Mouse (Mus musculus) kidney, embryonic 15.5 days (tissue): Measurements from ENCODE around the gene Usp28. TPM values are rescaled to one million over a fixed set of nuclear protein-coding genes. Genes with fewer than 3 reads are reported as not detected.

ENCODE experiments used
- ATAC-seq: fragments of 200-750 bp; cut with Nextera tagmentation; replicated peaks from 2 replicates; pipeline ENCODE4 v1.8.0; 2017; ENCODE audit warnings: moderate TSS enrichment; ENCODE audit not compliant: low FRiP score
- H3K27ac ChIP-seq: fragments of 300-500 bp; sonication (generic); 2 replicates; pipeline ENCODE4 v1.5.1; 2015; ENCODE audit warnings: mild to moderate bottlenecking, inconsistent platforms
- H3K27me3 ChIP-seq: fragments of 300-500 bp; sonication (generic); 2 replicates; pipeline ENCODE4 v1.6.1; 2015; ENCODE audit warnings: inconsistent platforms
- H3K36me3 ChIP-seq: fragments of 300-500 bp; sonication (generic); 2 replicates; pipeline ENCODE4 v1.6.1; 2015; ENCODE audit warnings: inconsistent platforms
- H3K4me1 ChIP-seq: fragments of 300-500 bp; sonication (generic); 2 replicates; pipeline ENCODE4 v1.6.1; 2015; ENCODE audit warnings: inconsistent platforms
- H3K4me2 ChIP-seq: fragments of 300-500 bp; sonication (generic); 2 replicates; pipeline ENCODE4 v1.6.1; 2015; ENCODE audit warnings: moderate library complexity, mild to moderate bottlenecking, inconsistent platforms
- H3K4me3 ChIP-seq: fragments of 300-500 bp; sonication (generic); replicated peaks from 2 replicates; pipeline ENCODE4 v1.5.1; 2015; ENCODE audit warnings: mild to moderate bottlenecking, inconsistent platforms
- H3K9ac ChIP-seq: fragments of 300-500 bp; sonication (generic); 2 replicates; pipeline ENCODE4 v1.6.1; 2015; ENCODE audit warnings: mild to moderate bottlenecking, inconsistent platforms
- H3K9me3 ChIP-seq: fragments of 300-500 bp; sonication (generic); replicated peaks from 2 replicates; pipeline ENCODE4 v1.6.1; 2016; ENCODE audit warnings: inconsistent platforms
- WGBS: fragments of 180-500 bp; shearing (Covaris S2); methylation state at CpG from one replicate; pipeline ENCODE4 v1.1.7; 2015; ENCODE audit warnings: mixed read lengths; 5-methylcytosine and 5-hydroxymethylcytosine counted together
- polyA plus RNA-seq: library from polyadenylated mRNA; unstranded; fragments of >200 nt; fragmentation: Nextera tagmentation; extraction: Ambion mirVana; gene quantifications from 2 replicates; pipeline ENCODE4 v1.2.1, GENCODE M21; 2015

The Usp28 gene
- polyA plus RNA-seq, 1 experiment from 2014 or later = 33.1 TPM

GRCm38 (mm10) chr9:48984320-48984844 is 793 bp upstream of the Usp28 start:
- 0 out of 2 replicates have a peak, but pooled peaks have one; percentile 1 for ATAC-seq
- Histone ChIP-seq H3K36me3 (no peaks in the 10 kb centered on the region), H3K4me1 (peaks cover 30% of the 10 kb centered on the region), H3K27ac (peak overlapping the region; percentile 95), H3K27me3 (no peaks in the 10 kb centered on the region), H3K9me3 (no peaks in the 10 kb centered on the region), H3K4me2 (peak overlapping the region; percentile 79), H3K9ac (peak overlapping the region; percentile 67), H3K4me3 (peak overlapping the region; percentile 85)
- 27% methylated on average over 8 of the region's 8 CpGs for WGBS

- H3K4me1 ChIP-seq = peaks cover 30% of the 10 kb centered on the region
- no peaks in the 10 kb centered on the region for H3K27me3 ChIP-seq
- H3K9me3 ChIP-seq = no peaks in the 10 kb centered on the region
- ATAC-seq = no peak
- peak overlapping the region; percentile 79 for H3K4me2 ChIP-seq
- H3K36me3 ChIP-seq = no peaks in the 10 kb centered on the region
- peak overlapping the region; percentile 85 for H3K4me3 ChIP-seq
- H3K27ac ChIP-seq = peak overlapping the region; percentile 81
- under 1% methylated on average over 20 of the region's 20 CpGs for WGBS
- H3K9ac ChIP-seq = peak overlapping the region; percentile 62
Observed at GRCm38 (mm10) chr9:48985708-48986088, 523 bp downstream of the Usp28 start.

- 27% methylated on average over 7 of the region's 7 CpGs for WGBS
Observed at GRCm38 (mm10) chr9:48986616-48987141, 1.5 kb downstream of the Usp28 start.

GRCm38 (mm10) chr9:48987201-48988101 is 2.3 kb downstream of the Usp28 start:
- 26% methylated on average over 12 of the region's 12 CpGs for WGBS
- Histone ChIP-seq H3K4me1 (peaks cover 32% of the 10 kb centered on the region), H3K27me3 (no peaks in the 10 kb centered on the region), H3K27ac (0 out of 2 replicates have a peak overlapping the region, but pooled peaks have one; percentile 35), H3K4me3 (peak overlapping the region; percentile 85), H3K9ac (0 out of 2 replicates have a peak overlapping the region, but pooled peaks have one; percentile 35), H3K9me3 (no peaks in the 10 kb centered on the region), H3K4me2 (peak overlapping the region; percentile 79), H3K36me3 (no peaks in the 10 kb centered on the region)
- no peak for ATAC-seq

More at GRCm38 (mm10) chr9:48986616-48987141, 1.5 kb downstream of the Usp28 start:
- Histone ChIP-seq H3K4me1 (peaks cover 32% of the 10 kb centered on the region), H3K36me3 (no peaks in the 10 kb centered on the region), H3K27ac (no peak overlapping the region), H3K9ac (0 out of 2 replicates have a peak overlapping the region, but pooled peaks have one; percentile 35), H3K9me3 (no peaks in the 10 kb centered on the region), H3K4me3 (peak overlapping the region; percentile 85), H3K4me2 (peak overlapping the region; percentile 79), H3K27me3 (no peaks in the 10 kb centered on the region)
- ATAC-seq = no peak

GRCm38 (mm10) chr9:48991671-48992070 is 6.5 kb downstream of the Usp28 start:
- Histone ChIP-seq H3K27ac (no peak overlapping the region), H3K4me2 (no peak overlapping the region), H3K27me3 (no peaks in the 10 kb centered on the region), H3K9ac (no peak overlapping the region), H3K4me3 (no peak overlapping the region), H3K9me3 (no peaks in the 10 kb centered on the region), H3K36me3 (no peaks in the 10 kb centered on the region; the same call in 1 of the 2 replicates), H3K4me1 (peaks cover 22% of the 10 kb centered on the region)
- 77% methylated on average over 5 of the region's 5 CpGs for WGBS
- ATAC-seq = no peak

- H3K4me1 ChIP-seq = 0 out of 2 replicates have a peak, but pooled peaks cover 2% of the 10 kb centered on the region
- no peak overlapping the region for H3K4me2 ChIP-seq
- no peak overlapping the region for H3K27ac ChIP-seq
- ATAC-seq = no peak
- H3K4me3 ChIP-seq = no peak overlapping the region
- no peak overlapping the region for H3K9ac ChIP-seq
- no peaks in the 10 kb centered on the region for H3K27me3 ChIP-seq
- H3K36me3 ChIP-seq = no peaks in the 10 kb centered on the region; the same call in 1 of the 2 replicates
- WGBS = 89% methylated on average over 7 of the region's 7 CpGs
- no peaks in the 10 kb centered on the region for H3K9me3 ChIP-seq
Observed at GRCm38 (mm10) chr9:48994779-48995178, 9.6 kb downstream of the Usp28 start.

GRCm38 (mm10) chr9:48995735-48996134 is 10.6 kb downstream of the Usp28 start:
- H3K27me3 ChIP-seq = no peaks in the 10 kb centered on the region

GRCm38 (mm10) chr9:48999256-48999655 is 14.1 kb downstream of the Usp28 start:
- Histone ChIP-seq H3K27me3 (no peaks in the 10 kb centered on the region), H3K36me3 (peaks cover 32% of the 10 kb centered on the region), H3K9ac (no peak overlapping the region), H3K27ac (no peak overlapping the region), H3K4me2 (no peak overlapping the region), H3K4me3 (no peak overlapping the region), H3K4me1 (no peaks in the 10 kb centered on the region), H3K9me3 (no peaks in the 10 kb centered on the region)
- 76% methylated on average over 6 of the region's 6 CpGs for WGBS
- no peak for ATAC-seq

More at GRCm38 (mm10) chr9:48995735-48996134, 10.6 kb downstream of the Usp28 start:
- H3K36me3 ChIP-seq = peaks cover 7% of the 10 kb centered on the region; the same call in 1 of the 2 replicates
- H3K9me3 ChIP-seq = no peaks in the 10 kb centered on the region
- WGBS = 96% methylated on average over 1 of the region's 1 CpGs
- H3K9ac ChIP-seq = no peak overlapping the region
- H3K4me1 ChIP-seq = 0 out of 2 replicates have a peak, but pooled peaks cover 2% of the 10 kb centered on the region
- no peak for ATAC-seq
- no peak overlapping the region for H3K27ac ChIP-seq
- no peak overlapping the region for H3K4me3 ChIP-seq
- no peak overlapping the region for H3K4me2 ChIP-seq

- Histone ChIP-seq H3K27ac (no peak overlapping the region), H3K4me1 (no peaks in the 10 kb centered on the region), H3K36me3 (peaks cover 79% of the 10 kb centered on the region), H3K9ac (no peak overlapping the region), H3K4me2 (no peak overlapping the region), H3K9me3 (no peaks in the 10 kb centered on the region), H3K27me3 (no peaks in the 10 kb centered on the region), H3K4me3 (no peak overlapping the region)
- no peak for ATAC-seq
- 58% methylated on average over 7 of the region's 7 CpGs for WGBS
Observed at GRCm38 (mm10) chr9:49015824-49016223, 30.6 kb downstream of the Usp28 start.

GRCm38 (mm10) chr9:49021289-49021688 is 36.1 kb downstream of the Usp28 start:
- Histone ChIP-seq H3K9me3 (no peaks in the 10 kb centered on the region), H3K27me3 (no peaks in the 10 kb centered on the region), H3K4me3 (no peak overlapping the region), H3K36me3 (peaks cover 54% of the 10 kb centered on the region), H3K4me2 (no peak overlapping the region), H3K4me1 (no peaks in the 10 kb centered on the region), H3K9ac (no peak overlapping the region), H3K27ac (no peak overlapping the region)
- ATAC-seq = no peak
- WGBS = 94% methylated on average over 5 of the region's 5 CpGs

GRCm38 (mm10) chr9:49023956-49024355 is 38.8 kb downstream of the Usp28 start:
- 87% methylated on average over 5 of the region's 5 CpGs for WGBS
- no peak overlapping the region for H3K4me3 ChIP-seq

GRCm38 (mm10) chr9:49024529-49024928 is 39.4 kb downstream of the Usp28 start:
- H3K9ac ChIP-seq = no peak overlapping the region
- no peaks in the 10 kb centered on the region for H3K4me1 ChIP-seq
- 82% methylated on average over 2 of the region's 2 CpGs for WGBS
- H3K27me3 ChIP-seq = no peaks in the 10 kb centered on the region
- no peak overlapping the region for H3K4me3 ChIP-seq
- peaks cover 62% of the 10 kb centered on the region for H3K36me3 ChIP-seq
- H3K9me3 ChIP-seq = no peaks in the 10 kb centered on the region
- H3K27ac ChIP-seq = no peak overlapping the region
- H3K4me2 ChIP-seq = no peak overlapping the region
- ATAC-seq = no peak

More at GRCm38 (mm10) chr9:49023956-49024355, 38.8 kb downstream of the Usp28 start:
- H3K4me2 ChIP-seq = no peak overlapping the region
- no peaks in the 10 kb centered on the region for H3K9me3 ChIP-seq
- ATAC-seq = no peak
- H3K4me1 ChIP-seq = no peaks in the 10 kb centered on the region
- no peak overlapping the region for H3K27ac ChIP-seq
- no peaks in the 10 kb centered on the region for H3K27me3 ChIP-seq
- no peak overlapping the region for H3K9ac ChIP-seq
- peaks cover 60% of the 10 kb centered on the region for H3K36me3 ChIP-seq
